Mouse (Mus musculus) heart, embryonic 14.5 days (tissue): Measurements from ENCODE around the gene Muc4. TPM values are rescaled to one million over a fixed set of nuclear protein-coding genes. Genes with fewer than 3 reads are reported as not detected.

ENCODE experiments used
- ATAC-seq: fragments of 200-750 bp; cut with Nextera tagmentation; 2 replicates; pipeline ENCODE4 v1.8.0; 2017; ENCODE audit warnings: low read depth, moderate TSS enrichment; ENCODE audit not compliant: insufficient number of reproducible peaks, insufficient read depth, low FRiP score
- H3K27ac ChIP-seq, 2 experiments: fragments of 200-500 bp in 1 of 2; fragments of 300-500 bp in 1 of 2; sonication (generic) in 1 of 2; replicated peaks in 1 of 2; 2 replicates each; pipeline ENCODE4 v1.5.1; 2012 to 2014; ENCODE audit warnings: low read depth in 2 of 2, low read length in 2 of 2, control low read depth in 1 of 2, mild to moderate bottlenecking in 1 of 2, mixed read lengths in 1 of 2; ENCODE audit not compliant: control insufficient read depth in 1 of 2, insufficient read depth in 1 of 2
- H3K27me3 ChIP-seq: fragments of 300-500 bp; sonication (generic); 2 replicates; pipeline ENCODE4 v1.6.1; 2014; ENCODE audit warnings: mild to moderate bottlenecking, low read length, control low read depth; ENCODE audit not compliant: control insufficient read depth, insufficient read depth
- H3K36me3 ChIP-seq: fragments of 300-500 bp; sonication (generic); 2 replicates; pipeline ENCODE4 v1.6.1; 2014; ENCODE audit warnings: mild to moderate bottlenecking, control low read depth, low read length, mixed read lengths; ENCODE audit not compliant: control insufficient read depth, insufficient read depth
- H3K4me1 ChIP-seq, 2 experiments: fragments of 200-500 bp in 1 of 2; fragments of 300-500 bp in 1 of 2; sonication (generic) in 1 of 2; 2 replicates each; pipeline ENCODE4 v1.6.1; 2012 to 2014; ENCODE audit warnings: low read length in 2 of 2, control low read depth in 1 of 2, mixed read lengths in 1 of 2; ENCODE audit not compliant: control insufficient read depth in 2 of 2, insufficient read depth in 2 of 2
- H3K4me2 ChIP-seq: fragments of 300-500 bp; sonication (generic); 2 replicates; pipeline ENCODE4 v1.6.1; 2014; ENCODE audit warnings: mild to moderate bottlenecking, low read length
- H3K4me3 ChIP-seq, 2 experiments: fragments of 200-500 bp in 1 of 2; fragments of 300-500 bp in 1 of 2; sonication (generic) in 1 of 2; 2 replicates each; pipeline ENCODE4 v1.5.1; 2012 to 2014; ENCODE audit warnings: low read length in 2 of 2, mild to moderate bottlenecking in 2 of 2, control low read depth in 1 of 2, low read depth in 1 of 2, moderate library complexity in 1 of 2; ENCODE audit not compliant: control insufficient read depth in 1 of 2, insufficient read depth in 1 of 2
- H3K9ac ChIP-seq: fragments of 300-500 bp; sonication (generic); 2 replicates; pipeline ENCODE4 v1.6.1; 2014; ENCODE audit warnings: mild to moderate bottlenecking, low read length
- H3K9me3 ChIP-seq: fragments of 300-500 bp; sonication (generic); 2 replicates; pipeline ENCODE4 v1.6.1; 2016; ENCODE audit warnings: low read length, control low read depth; ENCODE audit not compliant: control insufficient read depth
- WGBS: fragments of 180-500 bp; shearing (Covaris S2); extraction: QIAGEN DNeasy Blood & Tissue Kit; methylation state at CpG from one replicate; pipeline ENCODE4 v1.1.7; 2014; 5-methylcytosine and 5-hydroxymethylcytosine counted together
- polyA plus RNA-seq: library from polyadenylated mRNA; unstranded; fragments of >200 nt; fragmentation: Nextera tagmentation; extraction: Ambion mirVana; gene quantifications from 2 replicates; pipeline ENCODE4 v1.2.1, GENCODE M21; 2014

The Muc4 gene
- polyA plus RNA-seq, 1 experiment from 2014 or later, result not detected

- Histone ChIP-seq H3K4me3 (no peak overlapping the region), H3K27ac (no peak overlapping the region), H3K4me2 (no peak overlapping the region), H3K36me3 (peaks cover 64% of the 10 kb centered on the region), H3K9ac (no peak overlapping the region), H3K27me3 (no peaks in the 10 kb centered on the region), H3K4me1 (peaks cover 19 to 22% of the 10 kb centered on the region in 2 experiments), H3K9me3 (no peaks in the 10 kb centered on the region)
- ATAC-seq, result no peak
- 86% methylated on average over 13 of the region's 13 CpGs for WGBS
Observed at GRCm38 (mm10) chr16:32824061-32824460, 88.4 kb downstream of the Muc4 start.

GRCm38 (mm10) chr16:32825380-32825779 lies 89.7 kb downstream of the Muc4 start:
- H3K36me3 ChIP-seq, result peaks cover 77% of the 10 kb centered on the region

GRCm38 (mm10) chr16:32826521-32826920 lies 90.8 kb downstream of the Muc4 start:
- WGBS, result 88% methylated on average over 11 of the region's 11 CpGs
- peaks cover 18% of the 10 kb centered on the region in 2 experiments for H3K4me1 ChIP-seq
- peaks cover 81% of the 10 kb centered on the region for H3K36me3 ChIP-seq
- H3K4me3 ChIP-seq, result no peak overlapping the region
- no peaks in the 10 kb centered on the region for H3K27me3 ChIP-seq
- no peak overlapping the region for H3K4me2 ChIP-seq
- no peaks in the 10 kb centered on the region for H3K9me3 ChIP-seq
- no peak for ATAC-seq
- no peak overlapping the region for H3K9ac ChIP-seq
- no peak overlapping the region for H3K27ac ChIP-seq

More at GRCm38 (mm10) chr16:32825380-32825779, 89.7 kb downstream of the Muc4 start:
- H3K27me3 ChIP-seq, result no peaks in the 10 kb centered on the region
- 42% methylated on average over 12 of the region's 12 CpGs for WGBS
- no peak overlapping the region for H3K4me3 ChIP-seq
- H3K9me3 ChIP-seq, result no peaks in the 10 kb centered on the region
- no peak overlapping the region for H3K9ac ChIP-seq
- no peak overlapping the region for H3K4me2 ChIP-seq
- no peak overlapping the region for H3K27ac ChIP-seq
- H3K4me1 ChIP-seq, result peaks cover 19 to 22% of the 10 kb centered on the region in 2 experiments
- no peak for ATAC-seq

GRCm38 (mm10) chr16:32829104-32829503 lies 93.4 kb downstream of the Muc4 start:
- H3K36me3 ChIP-seq, result peaks cover 92% of the 10 kb centered on the region
- 83% methylated on average over 11 of the region's 11 CpGs for WGBS

GRCm38 (mm10) chr16:32831501-32831900 lies 95.8 kb downstream of the Muc4 start:
- Histone ChIP-seq H3K27ac (no peak overlapping the region), H3K9ac (no peak overlapping the region), H3K9me3 (no peaks in the 10 kb centered on the region), H3K4me3 (no peak overlapping the region), H3K27me3 (no peaks in the 10 kb centered on the region), H3K4me2 (no peak overlapping the region), H3K36me3 (peaks cover 92% of the 10 kb centered on the region), H3K4me1 (no peaks in the 10 kb centered on the region)
- ATAC-seq, result no peak
- 86% methylated on average over 4 of the region's 4 CpGs for WGBS

More at GRCm38 (mm10) chr16:32829104-32829503, 93.4 kb downstream of the Muc4 start:
- Histone ChIP-seq H3K9me3 (no peaks in the 10 kb centered on the region), H3K9ac (no peak overlapping the region), H3K27me3 (no peaks in the 10 kb centered on the region), H3K4me2 (no peak overlapping the region), H3K4me1 (peaks cover 0 to 2% of the 10 kb centered on the region in 2 experiments; a peak in 2 of 4 replicates), H3K27ac (no peak overlapping the region), H3K4me3 (no peak overlapping the region)
- ATAC-seq, result no peak

Other genes with a start within 250 kb of the Muc4 start
- 1.1 and 1.4 TPM in 2 replicates for gene Slc51a, start 248.0 kb upstream of the Muc4 start, polyA plus RNA-seq
- not detected in 2 replicates for gene Zdhhc19, start 239.6 kb upstream of the Muc4 start, polyA plus RNA-seq
- gene Tfrc, start 127.0 kb upstream of the Muc4 start, polyA plus RNA-seq, result 48.6 and 57.2 TPM in 2 replicates
- gene Tnk2, start 92.0 kb upstream of the Muc4 start, polyA plus RNA-seq, result 6.7 and 7.3 TPM in 2 replicates
- gene Muc20, start 61.5 kb downstream of the Muc4 start, polyA plus RNA-seq, result 0.08 TPM in 1 of 2 replicates, not detected in the other
- gene Smbd1, start 74.6 kb downstream of the Muc4 start, polyA plus RNA-seq, result not detected in 2 replicates
- gene Fyttd1, start 141.6 kb downstream of the Muc4 start, polyA plus RNA-seq, result 166 and 170 TPM in 2 replicates
- 30.4 and 30.7 TPM in 2 replicates for gene Rubcn, start 141.9 kb downstream of the Muc4 start, polyA plus RNA-seq
- gene Lrch3, start 178.2 kb downstream of the Muc4 start, polyA plus RNA-seq, result 22.0 and 25.4 TPM in 2 replicates